Mouse (Mus musculus) testis, postnatal 14 days (tissue): ENCODE measurements around the gene Gm5089.

Source experiments
- DNase-seq: peaks from one replicate; pipeline ENCODE4 v3.0.0; 2021; ENCODE audit warnings: low spot score

Gm5089 gene

DNA sequence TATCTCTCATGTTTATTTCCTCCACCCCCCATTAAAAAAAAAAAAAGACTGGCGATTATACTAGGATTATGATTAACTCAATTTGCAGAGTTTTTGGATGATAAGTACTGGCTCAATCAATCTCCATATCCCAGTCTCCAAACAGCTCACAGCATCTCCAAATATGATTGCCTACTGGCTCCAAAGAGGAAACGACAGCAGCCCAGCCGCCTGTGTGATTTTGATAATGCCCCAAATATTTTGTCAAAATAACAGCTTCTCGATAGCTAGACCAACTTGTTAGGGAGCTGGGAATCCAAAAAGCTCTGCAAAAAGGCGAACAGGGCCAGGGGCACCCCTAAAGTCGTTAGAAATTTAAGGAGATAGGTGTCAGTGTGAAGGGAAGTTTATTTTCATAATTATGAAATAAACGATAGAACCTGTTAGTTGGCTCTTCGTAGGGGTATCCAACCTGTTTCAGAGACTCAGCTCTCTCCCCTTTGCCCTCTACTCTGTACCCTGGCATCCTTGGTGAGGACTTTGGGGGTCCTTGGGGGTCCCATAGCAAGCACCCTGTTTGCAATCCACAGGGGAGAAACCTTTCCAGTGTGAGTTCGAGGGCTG lies 27.2 kb upstream of the Gm5089 start:
- DNase-seq, result no peak

DNA sequence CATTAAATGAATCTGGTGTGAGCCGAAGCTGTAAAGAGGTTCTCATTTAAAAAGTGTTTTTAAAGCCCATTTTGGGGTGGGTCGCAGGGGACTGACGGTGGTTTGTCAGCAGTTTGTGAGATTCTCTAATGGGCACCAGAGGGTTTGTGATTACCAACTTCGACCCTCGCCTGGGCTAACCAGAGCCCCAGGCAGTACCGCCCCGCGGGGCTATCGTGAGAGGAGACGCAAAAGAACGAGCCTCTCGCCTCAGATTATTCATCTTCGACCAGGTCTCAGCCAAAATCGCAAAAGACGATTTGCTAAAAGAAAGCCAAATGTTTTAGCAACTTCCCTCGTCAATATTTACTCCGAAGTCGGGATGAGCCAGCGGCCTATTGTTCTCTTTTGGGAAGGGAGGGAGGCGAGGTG lies 26.4 kb upstream of the Gm5089 start:
- no peak for DNase-seq

DNA sequence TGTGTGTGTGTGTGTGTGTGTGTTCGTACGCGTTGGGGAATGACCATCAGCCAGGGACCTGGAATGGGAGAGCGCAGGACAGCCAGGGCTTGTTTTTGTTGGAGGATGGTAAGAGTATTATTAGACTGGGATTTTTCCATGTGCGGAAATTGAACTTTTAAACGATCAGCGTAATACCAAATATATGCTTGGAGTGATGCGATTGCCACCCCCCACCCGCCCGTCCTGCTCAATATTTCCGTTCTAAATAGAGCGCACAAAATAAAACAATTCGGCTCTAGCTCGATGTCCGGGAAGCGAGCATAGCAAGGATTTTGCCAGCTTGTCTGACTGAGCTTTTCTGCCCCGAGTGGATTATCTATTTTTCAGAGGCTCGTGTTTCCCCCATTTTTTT lies 25.9 kb upstream of the Gm5089 start:
- no peak for DNase-seq

DNA sequence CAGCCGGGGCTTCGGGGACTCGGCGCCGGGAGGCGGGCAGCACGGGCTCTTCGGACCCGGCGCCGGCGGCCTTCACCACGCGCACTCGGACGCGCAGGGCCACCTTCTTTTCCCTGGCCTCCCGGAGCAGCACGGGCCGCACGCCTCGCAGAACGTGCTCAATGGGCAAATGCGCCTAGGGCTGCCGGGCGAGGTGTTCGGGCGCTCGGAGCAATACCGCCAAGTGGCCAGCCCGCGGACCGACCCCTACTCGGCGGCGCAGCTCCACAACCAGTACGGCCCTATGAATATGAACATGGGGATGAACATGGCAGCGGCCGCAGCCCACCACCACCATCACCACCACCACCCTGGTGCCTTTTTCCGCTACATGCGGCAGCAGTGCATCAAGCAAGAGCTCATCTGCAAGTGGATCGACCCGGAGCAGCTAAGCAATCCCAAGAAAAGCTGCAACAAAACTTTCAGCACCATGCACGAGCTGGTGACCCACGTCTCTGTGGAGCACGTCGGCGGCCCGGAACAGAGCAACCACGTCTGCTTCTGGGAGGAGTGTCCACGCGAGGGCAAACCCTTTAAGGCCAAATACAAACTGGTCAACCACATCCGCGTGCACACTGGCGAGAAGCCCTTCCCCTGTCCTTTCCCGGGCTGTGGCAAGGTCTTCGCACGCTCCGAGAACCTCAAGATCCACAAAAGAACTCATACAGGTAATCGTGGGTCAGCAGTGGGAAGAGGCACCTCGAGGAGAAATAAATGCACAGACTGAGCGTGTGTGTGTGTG lies 25.3 kb upstream of the Gm5089 start:
- DNase-seq, result no peak

DNA sequence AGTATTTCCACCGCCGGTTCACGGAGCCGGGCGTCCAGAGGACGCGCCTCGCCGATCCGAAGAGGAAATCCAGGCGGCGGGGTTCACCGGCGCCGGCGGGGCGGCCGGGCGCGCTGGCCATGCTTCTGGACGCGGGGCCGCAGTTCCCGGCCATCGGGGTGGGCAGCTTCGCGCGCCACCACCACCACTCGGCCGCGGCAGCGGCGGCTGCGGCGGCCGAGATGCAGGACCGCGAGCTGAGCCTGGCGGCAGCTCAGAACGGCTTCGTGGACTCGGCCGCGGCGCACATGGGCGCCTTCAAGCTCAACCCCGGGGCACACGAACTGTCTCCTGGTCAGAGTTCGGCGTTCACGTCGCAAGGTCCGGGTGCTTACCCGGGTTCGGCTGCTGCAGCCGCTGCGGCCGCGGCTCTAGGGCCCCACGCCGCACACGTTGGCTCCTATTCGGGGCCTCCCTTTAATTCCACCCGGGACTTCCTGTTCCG lies 24.7 kb upstream of the Gm5089 start:
- DNase-seq, result no peak

DNA sequence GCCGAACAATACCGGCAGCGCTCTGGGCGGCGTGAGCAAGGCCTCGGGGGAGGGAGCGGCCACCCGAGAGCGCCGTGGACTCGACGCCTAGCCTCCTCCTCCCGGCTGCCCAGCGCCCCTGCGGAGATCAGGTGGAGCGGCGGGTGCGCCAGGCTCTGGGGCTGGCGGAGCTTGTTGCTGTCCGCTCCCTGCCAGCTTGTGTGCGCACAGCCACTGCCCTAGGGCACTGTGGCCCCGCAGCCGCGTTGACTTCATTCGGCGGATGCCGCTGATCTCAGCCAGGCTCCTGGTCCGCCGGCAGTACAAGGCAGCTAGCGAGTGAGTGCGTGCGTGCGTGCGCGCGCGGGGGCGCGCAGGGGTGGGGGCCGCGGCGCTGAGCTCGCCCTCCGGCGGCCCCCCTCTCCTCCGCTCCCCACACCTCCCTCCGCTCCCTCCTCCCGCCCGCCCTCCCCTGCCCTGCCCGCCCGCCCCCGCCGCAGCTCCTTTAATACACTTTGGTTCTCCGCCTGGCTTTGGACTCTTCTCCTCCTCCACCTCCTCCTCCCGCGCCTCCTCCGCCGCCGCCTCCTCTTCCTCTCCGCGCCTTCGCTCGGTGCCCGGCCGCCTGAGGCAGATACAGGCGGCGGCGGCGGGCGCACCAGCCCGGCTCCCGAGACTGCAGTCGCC lies 24.1 kb upstream of the Gm5089 start, which contains the start of gene Zic2:
Zic2 (plus strand) TSS at position 545 of the 666 bp plus-strand sequence.
- DNase-seq, result no peak

DNA sequence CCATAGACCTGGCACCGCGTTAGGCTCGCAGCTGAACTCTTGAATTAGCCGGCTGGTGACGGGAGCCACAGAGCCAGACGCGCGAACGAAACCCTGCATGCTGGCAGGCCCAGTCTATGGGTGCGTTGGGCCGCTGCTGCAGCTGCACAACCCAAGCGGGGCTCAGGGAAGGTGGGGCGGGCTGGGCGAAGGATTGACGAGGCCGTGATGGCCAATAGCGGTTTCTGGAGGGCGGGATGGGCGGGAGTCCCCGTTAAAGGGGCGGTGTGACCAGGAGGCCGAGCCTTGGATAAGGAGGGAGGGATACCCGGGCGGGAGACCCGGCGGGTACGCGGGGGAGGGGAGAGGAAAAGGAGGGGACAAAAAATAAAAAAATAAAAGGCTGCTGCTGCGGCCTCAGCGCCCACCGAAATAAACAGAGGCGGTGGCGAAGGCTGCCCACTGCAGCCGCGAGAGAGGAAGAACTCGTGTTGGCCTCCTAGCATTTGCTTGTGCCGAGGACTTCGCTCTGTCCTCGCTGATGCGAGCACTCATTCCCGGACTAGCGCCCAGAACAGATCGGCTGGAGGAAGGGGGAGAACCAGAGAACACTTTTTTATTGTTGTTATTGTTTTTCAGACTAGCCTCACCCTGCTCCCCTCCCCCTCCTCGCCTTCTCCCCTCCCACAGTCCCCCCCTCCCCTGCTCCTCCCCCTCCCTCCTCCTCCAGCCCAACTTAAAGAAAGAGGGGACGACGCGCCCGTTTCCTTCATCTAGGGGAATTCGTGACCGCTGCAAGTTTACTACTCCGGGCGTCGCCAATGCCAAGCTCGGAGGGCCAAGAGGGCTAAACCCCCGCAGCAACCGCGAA lies 23.4 kb upstream of the Gm5089 start:
- DNase-seq, result no peak

DNA sequence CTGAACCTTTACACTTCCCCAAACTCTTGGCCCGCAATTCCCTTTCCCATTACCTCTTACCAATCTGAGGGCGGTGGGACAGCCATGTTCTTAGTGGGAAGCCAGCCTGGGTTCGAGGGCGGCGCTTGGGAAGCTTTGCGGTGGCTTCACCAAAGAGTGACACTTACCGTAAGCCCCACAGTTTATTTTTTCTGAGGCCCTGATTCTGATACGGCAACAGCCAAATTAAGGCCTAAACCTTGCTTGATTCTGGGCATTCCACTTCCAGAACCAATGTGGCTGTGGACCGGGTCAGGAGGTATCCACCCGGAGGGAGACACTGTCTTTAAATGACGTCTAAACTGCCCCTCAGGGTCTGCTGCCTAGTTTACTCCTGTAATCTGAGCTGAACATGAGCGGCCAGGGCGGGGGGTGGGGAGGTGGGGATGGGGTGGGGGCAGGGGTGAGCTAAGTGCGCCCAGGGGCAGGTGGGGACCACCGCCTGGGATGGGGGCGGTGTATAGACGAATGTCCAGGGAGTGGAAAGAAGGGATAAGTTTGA lies 22.4 kb upstream of the Gm5089 start:
- DNase-seq, result no peak

DNA sequence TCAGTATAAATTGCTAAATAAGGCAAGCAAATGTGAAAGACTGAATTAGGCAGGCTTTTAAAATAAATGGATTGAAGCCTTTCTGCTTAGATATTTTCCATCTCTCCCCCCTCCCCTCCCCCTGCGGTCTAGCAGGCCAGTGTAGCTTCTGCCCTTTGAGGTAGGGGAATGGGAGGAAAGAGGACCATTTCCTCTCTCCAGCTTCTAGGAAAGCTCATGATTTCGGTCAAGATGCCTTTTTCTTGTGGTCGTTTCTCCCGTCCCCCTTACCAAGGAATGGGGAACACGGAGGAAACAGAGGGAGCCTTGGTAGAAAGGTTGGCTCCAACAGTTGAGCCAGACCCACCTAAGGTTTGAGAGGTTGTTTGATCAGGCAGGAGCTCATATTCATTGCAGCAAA lies 21.7 kb upstream of the Gm5089 start:
- no peak for DNase-seq

DNA sequence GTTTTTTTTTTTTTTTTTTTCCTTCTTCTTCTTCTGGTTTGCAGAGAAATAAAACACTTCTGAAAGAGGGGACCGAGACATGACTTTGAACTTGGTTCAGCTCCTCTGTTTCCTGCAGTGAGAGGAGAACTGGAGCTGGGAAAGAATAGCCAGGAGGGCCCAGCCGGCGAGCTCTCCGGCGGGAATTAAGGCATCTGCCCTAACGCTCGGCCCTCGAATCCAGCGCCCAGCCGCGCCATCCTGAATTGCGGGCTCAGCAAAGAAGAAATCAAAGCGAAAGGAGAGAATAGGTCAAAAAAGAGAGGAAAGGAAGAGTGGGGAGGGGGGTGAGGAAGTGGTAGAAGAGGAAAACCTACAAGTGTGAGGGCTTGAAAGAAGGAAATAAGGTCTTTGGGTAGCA lies 21.2 kb upstream of the Gm5089 start:
- no peak for DNase-seq

DNA sequence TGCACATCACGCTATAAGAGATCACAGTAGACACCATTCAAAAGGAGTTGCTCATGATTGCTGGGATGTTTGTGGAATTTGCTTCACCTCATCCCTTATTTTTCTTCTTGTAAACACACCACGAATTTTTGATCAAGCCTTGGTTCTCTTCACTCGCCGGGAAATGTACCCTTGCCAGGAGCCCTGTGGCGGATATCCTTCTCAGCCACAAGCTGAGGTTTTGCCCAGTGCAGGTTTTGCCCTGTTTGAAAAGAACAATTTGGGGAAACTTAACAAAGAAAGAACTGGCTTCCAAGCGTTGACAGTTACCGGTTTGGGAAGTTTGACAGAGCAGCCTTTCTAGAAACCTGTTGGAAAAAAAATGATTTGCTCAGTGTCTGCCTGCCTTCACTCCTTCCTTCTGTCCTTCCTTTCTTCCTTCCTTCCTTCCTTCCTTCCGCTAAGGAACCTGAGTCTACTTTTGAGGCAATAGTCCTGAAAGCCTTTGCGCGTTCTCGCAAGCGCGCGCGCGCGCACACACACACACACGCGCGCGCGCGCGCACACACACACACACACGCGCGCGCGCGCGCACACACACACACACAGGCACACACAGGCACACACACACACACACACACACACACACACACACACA lies 20.7 kb upstream of the Gm5089 start:
- DNase-seq, result no peak

DNA sequence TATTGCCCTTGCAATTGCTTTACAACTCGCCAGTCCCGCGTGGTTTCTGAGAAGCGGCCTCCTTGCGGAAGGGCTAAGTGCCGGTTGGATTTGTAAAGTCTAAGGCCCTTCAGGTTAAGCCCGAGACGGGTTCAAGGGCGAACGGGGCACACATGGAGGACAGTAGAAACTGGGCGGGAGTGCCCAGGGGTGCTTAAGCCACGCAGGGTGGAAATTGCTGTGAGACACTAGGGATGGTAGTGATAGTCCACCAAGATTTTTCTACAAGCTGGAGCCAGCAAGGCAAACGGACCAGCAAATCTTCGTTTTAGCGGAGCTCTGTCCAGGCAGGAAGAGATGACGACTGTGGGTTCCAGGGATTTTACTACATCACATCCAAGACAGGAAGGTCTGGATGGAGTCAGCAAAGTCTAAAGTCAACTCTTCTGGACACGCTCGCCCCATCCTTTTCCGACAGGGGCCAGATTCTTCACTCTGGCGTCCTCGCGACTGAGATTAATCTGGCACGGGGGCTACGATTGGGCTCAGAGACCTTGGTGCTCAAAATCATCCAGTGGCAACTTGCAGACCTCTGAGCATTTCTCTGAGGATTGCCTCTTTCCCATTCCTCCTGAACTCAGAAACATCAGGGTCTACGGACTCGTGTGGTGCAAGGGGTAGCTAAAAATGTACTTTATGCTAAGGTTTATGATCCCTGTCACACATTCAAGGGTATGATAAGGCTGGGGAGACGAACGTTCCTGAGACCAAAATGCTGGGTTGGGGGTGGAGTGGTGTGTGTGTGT lies 18.2 kb upstream of the Gm5089 start:
- no peak for DNase-seq

DNA sequence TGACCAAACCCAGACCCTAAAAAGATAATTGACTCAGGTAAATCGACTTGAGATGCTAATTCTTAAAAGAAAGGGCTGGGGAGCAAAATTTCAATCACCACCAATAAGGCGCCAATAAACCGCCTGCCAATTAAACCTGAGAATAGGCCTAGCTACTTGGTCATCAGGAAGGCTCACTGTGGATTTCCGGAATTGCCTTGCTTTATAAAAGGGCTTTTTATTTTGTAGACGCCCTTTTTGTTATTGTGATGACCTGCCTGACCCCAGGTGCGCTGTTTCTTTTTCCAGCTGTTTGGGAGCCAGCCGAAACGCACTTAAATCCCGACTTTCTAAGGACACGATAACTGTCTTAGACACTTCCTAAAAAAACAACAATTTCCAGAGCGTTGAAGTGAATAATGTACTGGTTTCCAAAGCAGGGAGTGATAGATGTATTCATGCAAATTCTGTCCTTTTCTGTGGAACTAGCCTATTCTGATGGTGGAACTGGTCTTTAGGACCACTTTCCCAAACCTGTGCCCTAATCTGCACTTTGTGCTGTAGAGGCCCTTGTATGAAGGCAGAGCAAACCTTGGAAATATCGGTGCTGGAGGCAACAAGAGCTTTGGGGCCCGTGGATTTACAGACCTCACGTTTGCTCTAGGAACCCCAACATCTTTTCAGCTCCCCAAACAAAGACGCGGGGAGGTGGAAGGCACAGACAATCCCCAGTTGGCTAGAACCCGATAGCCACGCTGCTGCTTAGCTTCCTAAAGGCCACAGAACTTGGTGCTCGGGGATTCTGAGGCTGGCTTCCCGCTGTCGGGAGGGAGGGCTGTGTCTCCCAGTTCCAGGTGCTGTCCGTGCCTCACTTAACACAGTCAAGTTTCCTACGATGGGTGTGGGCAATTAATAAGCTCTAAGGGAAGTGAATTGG lies 17.3 kb upstream of the Gm5089 start:
- no peak for DNase-seq

DNA sequence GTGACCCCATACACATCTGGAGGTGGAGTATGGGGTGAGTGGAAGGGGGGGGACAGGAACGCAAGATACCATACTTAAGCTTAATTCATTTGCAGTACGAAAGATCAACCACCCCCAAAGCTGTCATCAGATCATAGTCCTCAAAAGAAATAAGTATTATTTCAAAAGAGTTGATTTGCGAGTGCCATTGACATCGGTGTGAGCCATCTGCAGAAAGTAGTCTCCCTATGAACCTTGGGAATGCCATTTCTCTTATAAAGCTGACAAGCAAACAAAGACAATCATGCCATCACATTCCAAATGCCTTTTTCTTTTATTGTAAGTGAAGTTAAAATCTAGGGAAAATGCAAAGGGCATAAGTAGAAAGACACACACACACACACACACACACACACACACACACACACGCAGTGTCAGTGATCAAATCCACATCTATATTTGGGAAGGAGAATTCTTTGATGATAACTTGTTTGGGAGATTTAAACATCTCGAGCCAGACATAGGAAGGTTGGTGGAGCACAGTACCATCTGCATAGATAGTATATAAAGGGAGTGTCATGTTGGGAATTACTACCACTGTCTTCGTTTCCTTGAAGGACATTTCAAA lies 15.9 kb upstream of the Gm5089 start:
- DNase-seq, result no peak

DNA sequence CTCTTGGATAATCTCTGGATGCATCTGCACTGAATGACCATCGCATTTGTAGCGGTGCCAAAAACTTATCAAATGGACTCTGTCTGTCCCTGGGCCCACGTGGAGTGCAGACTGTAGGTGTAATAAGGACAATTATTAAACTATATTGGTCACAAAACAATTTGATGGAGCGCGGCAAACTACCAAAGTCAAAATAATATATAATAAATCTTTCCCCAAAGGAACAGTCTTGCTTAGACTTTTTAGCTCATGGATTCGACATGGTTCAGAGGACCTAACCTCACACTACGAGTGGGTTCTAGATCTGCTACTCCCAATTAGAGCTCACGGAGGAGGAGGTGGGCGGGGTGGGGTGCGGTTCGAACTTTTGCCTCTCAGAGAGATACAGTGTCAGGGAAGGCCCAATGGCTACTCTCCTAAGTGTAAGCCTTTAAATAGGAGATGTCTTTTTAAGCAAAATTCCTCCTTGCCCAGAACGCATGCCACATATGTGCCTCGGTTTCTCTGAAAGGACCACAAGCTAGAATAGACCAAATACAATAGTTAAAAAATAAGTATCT lies 15.1 kb upstream of the Gm5089 start:
- no peak for DNase-seq

DNA sequence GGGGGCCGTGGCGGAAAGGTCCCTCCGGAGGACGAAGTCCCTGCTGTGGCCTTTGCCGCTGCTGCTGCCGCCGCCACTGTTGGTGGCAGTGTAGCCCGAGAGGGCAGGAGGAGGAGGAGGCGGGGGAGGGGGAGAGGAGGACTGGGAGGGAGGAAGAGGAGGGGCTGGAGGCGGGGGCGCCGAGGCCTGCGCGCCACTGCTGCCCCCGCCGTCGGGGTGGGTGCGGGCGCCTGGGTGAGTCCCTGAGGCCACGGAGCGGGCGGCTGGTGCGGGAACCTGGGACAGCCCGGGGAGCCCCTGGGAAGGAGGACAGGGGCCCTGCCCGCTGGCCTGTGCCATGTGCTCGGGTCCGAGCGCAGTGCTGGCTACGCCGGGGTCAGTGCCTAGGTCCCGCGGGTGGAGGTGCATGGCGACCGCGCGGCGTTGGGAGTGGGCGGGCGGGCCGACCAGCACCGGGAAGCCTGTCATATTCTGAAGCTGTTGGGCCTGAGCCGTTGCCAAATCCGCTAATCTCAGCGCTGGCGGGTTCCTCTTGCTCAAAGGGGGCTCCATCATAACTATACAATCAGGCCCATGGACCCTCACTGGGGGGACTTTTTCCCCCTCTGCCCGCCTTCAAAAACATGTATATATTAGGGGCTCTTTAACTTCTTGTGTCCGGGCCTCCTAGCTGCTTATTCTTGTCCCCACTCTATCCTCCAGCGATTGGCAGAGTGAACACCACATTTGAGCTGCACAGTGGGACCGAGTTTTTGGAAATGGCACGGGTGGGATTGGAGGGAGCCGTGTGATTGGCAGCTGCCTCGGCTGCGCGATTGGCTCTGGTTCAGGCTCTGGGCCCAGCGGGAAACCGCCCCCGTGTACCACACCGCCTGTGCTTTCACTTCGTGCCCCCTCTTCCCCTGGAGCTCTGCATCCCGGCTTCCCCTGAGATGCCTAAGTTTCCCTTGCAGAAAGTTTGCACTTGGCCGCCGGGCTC lies 14.1 kb upstream of the Gm5089 start, which contains the start of gene Zic5:
Zic5 (minus strand) TSS at position 915 of the 979 bp plus-strand sequence.
- DNase-seq, result no peak

DNA sequence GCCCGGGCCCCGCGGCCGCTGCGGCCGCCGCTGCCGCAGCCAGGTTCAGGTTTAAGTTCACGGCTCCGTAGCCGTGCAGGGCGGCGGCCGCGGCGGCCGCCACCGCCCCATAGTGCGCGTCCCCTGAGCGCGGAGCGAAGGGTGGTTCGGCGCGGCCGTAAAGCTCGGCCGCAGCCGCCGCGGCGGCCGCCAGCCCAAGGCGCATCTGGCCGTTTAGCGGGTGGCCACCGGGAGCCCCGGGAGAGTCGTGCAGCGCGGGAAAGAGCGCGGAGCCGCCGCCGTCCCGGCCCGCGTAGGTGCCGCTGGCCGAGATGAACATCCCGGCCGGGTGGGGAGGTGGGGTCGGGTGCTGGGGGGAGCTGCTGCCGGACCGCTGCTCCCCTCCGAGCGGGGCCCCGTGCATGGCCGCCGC lies 13.4 kb upstream of the Gm5089 start:
- DNase-seq, result no peak
